Mouse (Mus musculus) brain, embryonic 14.5 days (tissue): ENCODE measurements at regions not wholly inside any gene's neighbourhood (a gene's known extent, or its start where the extent isn't known, plus 50 kb on each side); places are given as distances from the start of the nearest gene placed in this dataset.

Source experiments
- CTCF ChIP-seq: fragments of 200-500 bp; IDR thresholded peaks from 2 replicates; pipeline ENCODE4 v1.5.1; 2012; ENCODE audit warnings: inconsistent platforms, mild to moderate bottlenecking, moderate library complexity, borderline replicate concordance; ENCODE audit not compliant: insufficient read depth, insufficient read length; ENCODE audit errors: extremely low read depth
- POLR2A ChIP-seq: fragments of 200-500 bp; IDR thresholded peaks from 2 replicates; pipeline ENCODE4 v1.6.1; 2012; ENCODE audit warnings: mild to moderate bottlenecking, inconsistent platforms, borderline replicate concordance; ENCODE audit not compliant: poor library complexity, insufficient read depth, insufficient read length, severe bottlenecking; ENCODE audit errors: extremely low read depth

DNA sequence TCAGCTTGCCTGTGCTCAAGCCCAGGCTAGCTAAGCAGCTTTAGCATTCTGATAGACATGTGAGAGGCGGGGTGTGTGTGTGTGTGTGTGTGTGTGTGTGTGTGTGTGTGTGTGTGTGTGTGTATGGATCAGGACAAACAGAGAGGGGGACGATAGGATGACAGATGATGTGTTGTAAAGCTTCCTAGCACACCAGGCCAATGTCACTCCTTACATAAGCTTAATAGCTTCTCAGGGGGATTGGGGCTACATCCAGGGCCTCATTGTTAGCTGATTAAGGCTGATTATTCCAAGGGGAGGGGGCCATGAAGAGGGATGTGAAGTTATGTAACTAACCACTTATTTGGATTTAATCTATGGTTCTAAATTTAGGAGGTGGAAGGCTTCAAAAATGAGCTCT, 76.9 kb downstream of the Lsm3 start:
- TF ChIP-seq POLR2A, result no peak
- TF ChIP-seq CTCF, result no peak
